Mouse (Mus musculus) cerebellum, adult 9-10 months (tissue): ENCODE data around the gene Foxk1.

Experiments
- DNase-seq: peaks from one replicate; pipeline ENCODE4 v3.0.0; 2022

Foxk1 gene

DNA sequence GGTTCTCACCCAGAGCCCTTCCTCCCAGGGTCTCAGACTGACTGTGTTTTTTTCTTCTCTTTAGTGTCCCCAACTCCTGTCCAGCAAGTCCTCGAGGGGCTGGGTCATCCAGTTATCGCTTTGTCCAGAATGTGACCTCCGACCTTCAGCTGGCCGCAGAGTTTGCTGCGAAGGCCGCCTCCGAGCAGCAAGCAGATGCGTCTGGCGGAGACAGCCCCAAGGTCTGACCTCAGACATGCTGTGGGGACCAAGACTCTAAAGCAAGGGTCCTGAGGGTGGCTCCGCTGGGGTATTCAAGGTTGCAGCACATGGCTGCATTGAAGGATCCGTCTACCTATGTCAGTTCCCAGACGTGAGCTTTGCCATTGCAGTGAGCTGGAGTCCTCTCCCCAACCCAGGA is 47.3 kb downstream of the Foxk1 start:
- no peak for DNase-seq

DNA sequence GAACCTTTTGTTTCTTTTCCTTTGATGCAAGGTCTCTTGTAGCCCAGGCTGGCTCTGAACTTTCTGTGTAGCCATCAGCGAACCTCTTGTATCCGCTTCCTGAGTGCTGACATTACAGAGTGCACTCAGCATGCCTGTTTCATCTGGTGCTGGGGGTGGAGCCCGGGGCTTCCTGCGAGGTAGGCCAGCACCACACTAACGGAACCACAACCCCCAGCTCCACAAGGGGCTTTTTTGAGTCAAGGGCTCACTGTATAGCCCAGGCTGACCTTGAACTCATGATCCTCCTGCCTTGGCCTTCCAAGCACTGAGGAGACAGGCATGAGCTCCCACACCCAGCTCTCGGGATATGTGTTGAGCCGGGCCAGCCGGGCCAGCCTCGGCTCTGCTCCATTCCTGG is 49.5 kb downstream of the Foxk1 start:
- DNase-seq: no peak

DNA sequence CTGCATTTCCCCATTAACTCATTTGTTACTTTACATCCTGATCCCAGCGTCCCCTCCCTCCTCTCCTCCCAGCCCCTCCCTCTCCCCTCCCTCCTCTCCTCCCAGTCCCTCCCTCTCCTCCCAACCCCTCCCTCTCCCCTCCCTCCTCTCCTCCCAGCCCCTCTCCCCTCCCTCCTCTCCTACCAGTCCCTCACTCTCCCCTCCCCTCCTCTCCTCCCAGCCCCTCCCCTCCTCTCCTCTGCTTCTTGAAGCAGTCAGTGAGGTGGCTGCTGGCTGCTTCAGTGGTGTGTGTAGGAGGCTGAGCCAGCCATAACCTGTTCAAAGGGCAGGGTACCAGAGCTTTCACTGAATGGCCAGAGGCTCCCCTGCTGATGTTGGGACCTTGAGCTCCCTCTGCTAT is 50.5 kb downstream of the Foxk1 start:
- no peak for DNase-seq

DNA sequence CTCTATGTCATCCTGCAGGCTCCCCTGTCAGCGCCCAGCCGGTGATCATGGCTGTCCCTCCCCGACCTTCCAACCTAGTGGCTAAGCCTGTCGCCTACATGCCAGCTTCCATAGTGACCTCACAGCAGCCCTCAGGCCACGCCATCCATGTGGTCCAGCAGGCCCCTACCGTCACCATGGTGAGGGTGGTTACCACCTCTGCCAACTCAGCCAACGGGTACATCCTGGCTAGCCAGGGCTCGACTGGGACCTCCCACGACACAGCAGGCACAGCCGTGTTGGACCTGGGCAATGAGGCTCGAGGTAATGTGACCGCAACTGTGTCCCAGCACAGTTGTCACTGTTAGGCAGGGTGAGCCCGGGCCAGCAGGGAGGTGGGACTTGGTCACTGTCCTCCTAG is 52.4 kb downstream of the Foxk1 start:
- no peak for DNase-seq

DNA sequence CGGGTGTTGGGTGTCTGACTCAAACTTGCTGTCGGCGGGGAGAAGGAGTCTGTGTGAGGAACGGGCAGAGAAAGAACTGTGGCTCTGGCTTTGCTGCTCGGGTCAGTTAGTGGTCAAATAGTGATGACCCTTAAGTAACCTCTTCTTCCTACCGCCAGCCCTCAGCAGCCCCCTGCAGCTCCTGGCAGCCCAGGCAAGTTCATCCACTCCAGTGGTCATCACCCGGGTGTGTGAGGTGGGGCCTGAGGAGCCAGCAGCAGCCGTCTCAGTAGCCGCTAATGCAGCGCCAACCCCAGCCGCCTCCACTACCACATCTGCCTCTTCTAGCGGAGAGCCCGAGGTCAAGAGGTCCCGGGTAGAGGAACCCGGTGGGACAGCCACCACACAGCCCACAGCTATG is 55.0 kb downstream of the Foxk1 start:
- DNase-seq: no peak

DNA sequence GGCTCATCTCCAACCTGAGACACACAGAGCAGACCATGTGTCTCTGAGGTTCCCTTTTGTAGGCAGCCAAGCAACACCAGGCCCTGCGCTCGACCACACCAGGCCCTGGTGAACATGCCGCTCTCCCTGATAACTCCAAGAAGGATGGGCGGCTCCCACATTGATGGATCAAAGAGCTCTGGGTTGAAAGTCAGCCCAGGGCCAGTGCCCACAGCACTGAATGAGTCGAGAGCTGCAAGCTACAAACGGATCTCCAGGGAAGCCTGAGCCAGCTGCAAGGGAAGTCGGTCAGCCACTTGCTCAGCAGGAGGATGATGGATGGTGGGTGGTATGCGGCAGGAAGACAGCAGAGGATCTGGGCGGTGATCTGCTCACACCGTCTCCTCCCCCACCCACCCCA is 56.0 kb downstream of the Foxk1 start:
- DNase-seq: no peak

DNA sequence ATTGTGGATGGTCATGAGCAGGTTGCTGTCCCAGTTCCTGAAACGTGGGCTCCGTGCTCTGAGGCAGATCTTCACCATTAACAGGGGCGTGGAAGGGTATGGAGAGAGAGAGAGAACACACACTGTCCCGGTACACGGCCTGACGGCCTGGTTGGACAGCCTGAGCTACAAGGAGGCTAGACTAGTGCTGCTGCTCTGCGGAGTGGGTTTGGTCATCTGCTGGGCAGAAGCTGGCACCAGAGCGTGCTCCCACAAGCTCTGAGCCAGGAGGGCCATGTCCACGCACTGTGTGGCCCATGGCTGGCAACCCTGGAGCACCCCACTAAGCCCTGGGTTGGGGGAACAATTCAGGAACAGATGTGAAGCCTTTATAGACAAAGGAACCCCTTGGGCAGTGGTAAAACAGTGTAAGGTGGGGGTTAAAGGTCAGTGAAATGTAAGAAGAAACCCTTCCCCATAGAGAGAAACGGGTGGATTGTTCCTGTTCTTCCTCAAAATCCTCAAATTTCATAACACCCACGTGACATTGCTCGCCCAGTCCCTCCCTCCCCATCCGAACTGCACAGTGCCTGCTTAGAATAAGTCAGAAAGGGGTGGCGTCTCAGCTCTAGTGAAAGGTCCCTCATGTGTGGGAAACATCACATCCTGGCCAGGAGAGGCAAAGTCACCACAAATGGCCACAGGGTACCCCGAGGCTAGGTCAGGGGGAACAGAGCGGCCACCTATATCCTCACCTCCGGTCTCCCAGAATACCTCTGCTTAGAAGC is 57.7 kb downstream of the Foxk1 start:
- no peak for DNase-seq

DNA sequence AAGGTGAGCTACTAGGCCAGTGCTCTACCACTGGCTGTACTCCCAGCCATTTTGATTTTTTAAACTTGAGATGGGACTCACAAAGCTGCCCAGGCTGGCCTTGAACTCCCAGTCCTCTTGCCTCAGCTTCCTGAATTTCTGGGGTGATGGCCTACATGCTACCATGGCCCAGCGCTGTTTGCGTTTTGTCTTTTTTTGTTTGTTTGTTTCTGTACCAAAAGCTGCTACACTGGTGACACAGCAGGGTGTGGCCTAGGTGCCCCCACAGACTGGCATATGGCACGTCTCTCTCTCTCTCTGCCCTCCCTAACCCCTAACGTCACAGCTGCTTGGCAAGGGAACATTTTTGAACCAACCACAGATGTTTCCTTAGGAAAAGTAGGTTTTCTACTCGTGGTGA is 58.5 kb downstream of the Foxk1 start:
- no peak for DNase-seq

DNA sequence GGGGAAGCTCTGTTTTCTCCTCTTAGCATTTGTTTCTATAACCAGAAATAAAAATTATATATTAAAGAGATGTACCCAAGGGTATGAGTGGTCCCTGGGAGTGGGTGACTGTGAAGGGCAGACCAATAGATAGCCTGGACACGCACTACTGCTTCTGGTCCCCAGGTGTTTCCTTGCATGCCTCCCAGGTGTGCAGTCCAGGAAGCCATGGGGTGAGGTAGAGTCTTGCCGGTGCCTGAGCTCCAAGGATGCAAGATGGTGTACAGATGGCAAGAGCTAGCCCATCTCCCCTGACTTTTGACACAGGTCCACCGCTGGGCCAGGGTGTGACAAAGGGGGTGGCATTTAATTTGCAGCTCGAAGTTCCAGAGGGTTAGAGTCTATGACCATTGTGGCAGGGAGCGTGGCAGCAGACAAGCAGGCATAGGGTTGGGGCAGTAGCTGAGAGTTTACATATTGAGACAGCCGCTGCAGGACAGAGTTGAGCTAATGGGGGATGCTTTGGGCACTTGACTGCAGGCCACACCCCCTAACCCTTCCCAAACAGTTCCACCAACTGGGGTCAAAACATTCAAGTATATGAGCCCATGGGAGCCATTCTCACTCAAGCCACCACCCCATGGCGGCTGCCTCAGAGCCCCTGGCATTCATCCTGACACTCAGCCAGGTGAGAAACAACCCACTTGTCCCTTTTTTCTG is 60.8 kb downstream of the Foxk1 start:
- no peak for DNase-seq

DNA sequence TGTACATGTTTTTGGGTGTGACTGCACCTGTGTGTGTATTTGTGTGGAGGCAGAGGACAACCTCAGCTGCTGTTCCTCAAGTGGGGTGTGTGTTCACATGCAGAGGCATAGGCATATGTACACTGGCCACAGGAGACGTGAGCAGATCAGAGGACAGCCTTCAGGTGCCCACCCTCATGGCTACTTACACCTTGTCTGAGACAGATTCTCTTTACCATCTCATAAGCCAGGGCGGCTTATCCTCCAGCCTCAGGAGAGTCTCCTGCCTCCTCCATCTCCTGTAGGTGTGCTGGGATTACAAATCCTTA is 61.3 kb downstream of the Foxk1 start:
- DNase-seq: no peak

DNA sequence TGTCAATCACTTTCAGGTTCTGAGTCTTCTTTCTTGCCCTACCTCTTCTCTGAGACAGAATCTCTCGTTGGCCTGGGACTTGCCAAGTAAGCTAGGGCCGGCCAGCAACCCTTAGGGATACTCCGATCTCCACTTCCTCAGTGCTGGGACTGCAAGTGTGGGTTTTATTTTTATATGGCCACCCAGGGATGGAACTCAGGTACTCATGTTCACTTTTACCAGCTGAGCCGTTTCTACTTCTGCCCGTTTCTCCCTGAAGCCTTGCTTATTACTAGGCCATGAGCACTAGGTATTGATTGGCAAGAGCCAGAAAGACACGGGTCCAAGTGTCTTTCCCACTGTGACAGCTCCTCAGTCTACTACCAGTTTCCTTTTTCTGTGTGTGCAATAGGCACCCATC is 61.7 kb downstream of the Foxk1 start:
- no peak for DNase-seq

DNA sequence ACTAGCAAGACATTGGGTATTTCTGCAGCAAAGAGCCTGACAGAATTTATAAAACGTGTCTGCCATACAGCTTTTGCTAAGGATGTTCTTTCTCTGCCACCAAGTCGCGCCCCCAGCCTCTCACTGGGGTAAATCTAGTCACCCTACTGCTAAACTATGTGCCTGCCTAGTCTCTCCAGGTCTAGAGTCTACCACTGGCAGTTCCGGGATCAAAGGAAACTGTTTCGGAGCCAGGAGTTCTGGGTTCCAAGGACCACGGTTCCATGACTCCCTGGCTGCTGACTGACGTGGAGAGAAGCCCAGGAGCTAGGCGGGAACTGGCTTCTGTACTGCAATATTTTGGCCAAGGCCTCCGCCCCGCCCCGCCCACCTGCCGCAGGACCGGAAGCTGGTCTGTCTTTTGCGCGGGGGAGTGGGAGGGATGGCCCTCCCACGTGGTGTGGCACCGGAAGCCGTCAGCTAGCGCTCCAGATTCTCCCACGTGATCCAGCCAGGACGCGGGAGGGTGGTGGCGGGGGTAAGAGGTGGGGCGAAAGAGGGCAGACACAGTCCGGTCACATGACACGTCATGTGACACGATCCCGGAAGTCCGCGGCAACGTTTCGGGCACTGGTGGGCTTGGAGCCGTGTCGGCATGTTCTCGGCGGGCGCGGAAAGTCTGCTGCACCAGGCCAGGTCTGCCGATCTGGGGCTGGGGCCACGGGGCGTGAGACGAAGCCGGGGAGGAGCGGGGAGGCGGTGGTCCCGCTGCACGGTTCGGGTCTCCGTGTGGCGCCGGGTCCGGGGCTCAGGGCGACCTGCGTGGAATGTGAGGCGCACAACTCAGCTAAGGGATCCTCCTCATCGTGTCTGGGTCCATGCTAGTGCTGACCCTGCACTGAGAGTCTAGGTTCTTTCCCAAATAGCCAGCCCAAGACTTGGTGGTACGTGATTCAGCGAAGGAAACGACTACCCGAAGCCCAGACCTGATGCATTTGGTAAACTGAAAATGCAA is 62.5 kb downstream of the Foxk1 start, which contains the start of gene Ap5z1:
Ap5z1 (plus strand) TSS at position 484 of the 994 bp plus-strand sequence.
- DNase-seq: peak; percentile 95

DNA sequence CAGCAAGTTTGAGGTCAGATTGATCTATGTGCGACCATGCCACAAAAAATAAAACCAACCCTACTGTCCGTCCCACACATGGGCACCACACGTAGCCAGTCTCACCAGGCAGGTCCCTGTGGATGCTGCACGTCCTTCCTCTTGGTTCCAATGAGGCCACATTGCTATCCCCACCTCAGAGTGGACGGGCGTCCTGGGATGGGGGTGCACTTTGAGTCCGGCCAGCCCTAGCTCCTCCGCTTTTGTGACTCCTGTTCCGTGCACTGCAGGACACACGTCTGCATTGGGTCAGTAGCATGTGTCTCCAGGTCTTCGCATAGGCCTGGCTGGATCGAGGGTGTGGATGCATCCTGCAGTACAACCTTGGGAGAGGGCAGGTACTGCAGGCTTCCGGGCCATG is 67.1 kb downstream of the Foxk1 start:
- DNase-seq: no peak

DNA sequence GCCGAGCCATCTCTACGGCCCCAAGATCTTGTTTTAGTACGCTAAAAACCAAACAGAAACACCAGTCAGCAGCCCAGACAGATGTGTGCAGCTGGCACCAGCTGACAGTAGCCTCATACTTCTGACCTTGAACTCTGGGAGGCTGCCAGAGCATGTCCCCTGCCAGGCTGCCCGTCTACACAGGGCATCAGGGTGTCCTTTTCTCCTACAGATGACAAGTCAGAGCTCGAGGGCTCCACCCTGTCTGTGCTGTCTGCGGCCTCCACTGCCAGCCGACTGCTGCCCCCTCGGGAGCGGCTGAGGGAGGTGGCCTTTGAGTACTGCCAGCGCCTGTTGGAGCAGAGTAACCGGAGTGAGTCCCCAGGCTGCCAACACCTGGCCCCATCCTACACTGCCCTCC is 68.5 kb downstream of the Foxk1 start:
- no peak for DNase-seq

DNA sequence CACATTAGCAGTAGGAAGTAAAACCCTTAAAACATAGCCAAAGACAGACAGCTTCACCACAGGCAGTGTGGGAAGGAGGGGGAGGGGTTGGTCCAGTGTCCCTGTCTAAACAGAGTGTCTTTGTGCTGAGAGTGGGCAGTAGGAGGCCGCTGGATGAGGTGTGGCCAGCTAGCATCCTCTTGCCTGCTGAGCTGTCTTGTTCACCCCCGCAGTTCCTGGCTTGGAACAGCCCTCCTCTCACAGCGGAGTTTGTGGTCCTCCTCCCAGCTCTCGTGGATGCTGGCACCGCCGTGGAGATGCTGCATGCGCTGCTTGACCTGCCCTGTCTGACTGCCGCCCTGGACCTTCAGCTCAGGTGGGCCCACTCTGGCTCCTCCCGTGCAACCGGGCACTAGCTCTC is 72.4 kb downstream of the Foxk1 start:
- no peak for DNase-seq

DNA sequence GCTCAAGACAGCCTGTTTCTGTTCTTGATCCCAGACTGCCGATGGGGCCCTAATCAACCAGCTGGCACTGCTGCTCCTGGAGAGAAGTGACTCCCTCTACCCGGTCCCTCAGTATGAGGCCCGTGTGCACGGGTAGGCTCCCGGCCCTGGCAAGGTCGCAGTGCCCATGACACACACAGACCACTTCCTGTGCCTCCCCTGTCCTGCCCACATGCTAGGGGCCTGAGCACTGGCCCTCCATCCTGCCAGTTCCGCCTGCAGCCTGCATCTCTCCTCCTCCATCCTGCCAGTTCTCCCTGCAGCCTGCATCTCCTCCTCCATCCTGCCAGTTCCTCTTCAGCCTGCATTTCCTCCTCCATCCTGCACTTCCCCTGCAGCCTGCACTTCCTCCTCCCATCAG is 74.4 kb downstream of the Foxk1 start:
- DNase-seq: no peak

DNA sequence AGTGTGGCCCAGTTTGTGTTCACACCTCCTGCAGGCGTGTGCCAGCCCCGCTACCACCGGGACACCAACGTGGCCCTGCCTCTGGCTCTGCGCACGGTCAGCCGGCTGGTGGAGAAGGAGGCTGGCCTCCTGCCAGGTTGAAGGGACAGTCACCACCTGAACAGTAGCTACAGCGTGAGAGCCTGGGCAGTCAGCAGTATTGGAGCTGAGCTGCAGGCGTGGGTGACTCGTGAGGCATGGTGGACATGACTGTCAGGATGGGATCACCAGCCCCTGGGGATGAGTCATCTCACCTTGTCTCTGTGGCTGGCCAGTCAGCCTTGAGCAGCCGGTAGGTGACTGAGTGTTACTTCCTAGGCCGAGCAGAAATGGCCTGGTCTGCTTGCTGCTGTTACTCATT is 76.0 kb downstream of the Foxk1 start:
- DNase-seq: peak; percentile 62

DNA sequence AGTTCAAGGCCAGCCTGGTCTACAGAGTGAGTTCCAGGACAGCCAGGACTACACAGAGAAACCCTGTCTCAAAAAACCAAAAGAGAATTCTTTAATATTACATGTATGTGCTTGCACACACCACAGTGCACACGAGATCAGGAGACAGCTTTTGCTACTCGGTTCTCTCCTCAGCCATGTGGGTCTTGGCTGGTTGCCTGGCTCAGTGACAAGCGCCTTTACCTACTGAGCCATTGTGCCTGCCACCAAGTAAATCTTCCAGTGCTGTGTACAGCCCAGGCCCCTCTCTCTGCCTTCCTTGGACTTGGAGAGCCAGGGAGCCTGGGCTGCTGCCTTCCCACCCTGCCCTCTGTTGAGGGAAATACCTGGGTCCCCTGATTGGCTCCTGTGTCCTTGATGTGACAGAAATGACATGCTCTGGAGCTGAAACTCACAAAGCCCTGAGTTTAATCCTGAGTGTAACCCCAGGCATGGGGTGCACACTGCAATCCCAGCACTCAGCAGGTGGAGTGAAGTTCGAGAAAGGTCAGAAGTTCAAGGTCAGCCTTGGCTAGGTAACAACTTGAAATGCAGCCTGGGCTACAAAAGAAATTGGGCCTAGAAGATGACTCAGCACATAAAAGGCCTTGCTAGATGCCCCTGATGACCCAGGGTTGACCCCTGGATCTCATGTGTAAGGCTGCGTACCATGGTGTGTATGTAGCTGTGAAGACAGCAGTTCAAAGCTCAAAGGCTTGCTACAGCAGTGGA is 76.7 kb downstream of the Foxk1 start:
- DNase-seq: no peak

DNA sequence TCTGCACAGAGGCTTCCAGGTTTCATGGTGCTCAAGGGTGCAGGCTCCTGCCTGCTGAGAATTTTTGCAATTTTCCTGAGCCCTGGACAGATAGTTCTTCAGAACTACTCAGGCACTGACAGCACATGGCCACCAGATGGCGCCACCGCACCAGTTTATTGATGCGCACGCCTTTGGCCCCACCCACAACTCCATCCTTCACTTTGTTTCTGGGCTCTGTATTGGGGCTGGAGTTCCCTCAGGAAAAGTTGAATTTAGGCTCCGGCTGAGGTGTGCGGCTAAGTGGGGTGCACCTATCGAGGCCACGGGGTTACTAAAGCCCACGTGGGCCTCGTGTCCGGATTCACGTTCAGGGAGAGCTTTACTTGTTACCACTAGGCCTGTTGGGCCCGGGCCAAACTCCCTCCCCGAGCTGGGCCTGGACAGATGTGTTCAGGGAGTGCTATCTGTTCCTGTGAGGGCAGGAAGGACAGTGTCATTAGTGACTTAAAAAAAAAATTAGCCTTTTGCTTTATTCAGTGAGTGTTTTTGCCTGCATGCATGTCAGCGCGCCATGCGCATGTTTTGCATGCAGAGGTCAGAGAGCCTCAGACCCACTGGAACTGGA is 77.6 kb downstream of the Foxk1 start:
- peak; percentile 85 for DNase-seq

DNA sequence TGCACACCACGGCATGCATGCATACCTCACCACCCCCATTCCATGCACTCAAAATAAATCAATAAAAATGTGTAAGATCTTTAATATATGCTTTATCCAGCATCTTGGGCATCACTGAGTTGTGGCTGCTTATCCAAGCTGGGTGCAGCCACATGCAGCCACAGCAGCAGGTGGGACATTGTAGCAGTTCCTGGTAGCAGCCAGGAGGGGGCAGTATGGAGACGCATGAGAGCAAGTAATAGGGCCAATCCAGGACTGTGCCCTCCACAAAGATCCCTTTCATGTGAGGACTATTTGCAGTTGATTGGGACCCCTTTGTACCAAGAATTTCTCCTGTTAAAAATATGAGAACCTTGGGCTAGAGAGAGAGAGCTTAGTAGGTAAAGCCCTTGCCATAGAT is 81.2 kb downstream of the Foxk1 start:
- no peak for DNase-seq

DNA sequence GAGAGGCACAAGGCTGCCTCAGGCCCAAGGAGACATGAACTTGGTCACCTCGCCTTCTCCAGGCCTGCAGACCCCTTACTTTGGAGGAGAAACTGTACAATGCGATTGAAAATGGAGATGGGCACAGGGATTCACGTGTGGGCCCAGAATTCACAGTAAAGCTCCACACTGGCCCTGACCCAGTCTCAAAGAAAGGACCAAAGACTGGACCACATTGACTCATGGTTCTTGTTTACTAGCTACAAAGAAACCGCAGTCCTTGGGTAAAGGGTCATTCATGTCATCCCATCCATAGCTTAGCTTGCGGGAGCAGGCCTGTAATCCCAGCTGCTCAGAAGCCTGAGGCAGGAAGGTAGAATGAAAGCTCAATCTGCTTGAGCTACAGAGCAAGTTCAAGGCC is 82.3 kb downstream of the Foxk1 start:
- no peak for DNase-seq

DNA sequence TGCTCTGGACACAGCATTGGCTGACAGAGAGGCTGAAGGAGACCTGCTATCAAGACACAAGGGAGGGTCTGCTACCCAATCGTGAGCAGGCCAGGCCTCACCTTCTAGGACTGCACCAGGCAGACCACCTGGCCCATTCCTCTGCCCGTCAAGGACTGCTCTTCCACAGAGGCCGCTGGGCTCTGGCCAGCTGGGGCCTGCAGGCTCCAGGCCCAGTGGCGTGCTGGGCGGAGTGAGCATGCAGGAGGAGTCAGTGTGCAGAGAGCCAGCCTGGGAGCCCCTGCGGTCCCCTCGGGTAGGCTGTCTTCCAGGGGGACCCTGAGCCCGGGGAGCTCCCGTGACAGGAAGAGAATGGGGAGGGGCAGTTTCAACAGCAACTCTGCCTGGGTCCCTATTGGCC is 85.4 kb downstream of the Foxk1 start:
- DNase-seq: no peak
